Mouse (Mus musculus) small intestine, adult 2 months (tissue): Measurements from ENCODE around the gene Cdk14. TPM values are rescaled to one million over a fixed set of nuclear protein-coding genes. Genes with fewer than 3 reads are reported as not detected.

ENCODE experiments used
- H3K27ac ChIP-seq: fragments of 200-500 bp; 2 replicates; pipeline ENCODE4 v1.5.1; 2012; ENCODE audit warnings: low read depth, low read length, control low read depth, inconsistent platforms; ENCODE audit not compliant: insufficient read depth
- H3K27me3 ChIP-seq: fragments of 200-500 bp; 2 replicates; pipeline ENCODE4 v1.6.1; 2012; ENCODE audit warnings: mild to moderate bottlenecking, moderate library complexity, low read length, inconsistent platforms; ENCODE audit not compliant: control insufficient read depth, insufficient read depth
- H3K36me3 ChIP-seq: fragments of 200-500 bp; 2 replicates; pipeline ENCODE4 v1.6.1; 2012; ENCODE audit warnings: mild to moderate bottlenecking, low read length, control low read depth, inconsistent platforms; ENCODE audit not compliant: control insufficient read depth, insufficient read depth
- H3K4me1 ChIP-seq: fragments of 200-500 bp; 2 replicates; pipeline ENCODE4 v1.6.1; 2012; ENCODE audit warnings: low read length, inconsistent platforms, mixed read lengths; ENCODE audit not compliant: control insufficient read depth, insufficient read depth, insufficient read length
- H3K4me3 ChIP-seq: fragments of 200-500 bp; 2 replicates; pipeline ENCODE4 v1.5.1; 2012; ENCODE audit warnings: low read depth, mild to moderate bottlenecking, control low read depth, inconsistent platforms, low read length, moderate library complexity
- CTCF ChIP-seq: fragments of 200-500 bp; IDR thresholded peaks from 2 replicates; pipeline ENCODE4 v1.5.1; 2012; ENCODE audit warnings: low read depth, mild to moderate bottlenecking, control low read depth, inconsistent platforms, low read length, moderate library complexity, mixed read lengths; ENCODE audit not compliant: insufficient replicate concordance, insufficient read length; ENCODE audit errors: extremely low read depth
- POLR2A ChIP-seq: fragments of 200-500 bp; IDR thresholded peaks from 2 replicates; pipeline ENCODE4 v1.6.1; 2012; ENCODE audit warnings: low read depth, mild to moderate bottlenecking, control low read depth, inconsistent platforms, low read length, moderate library complexity
- WGBS: fragments of 180-500 bp; shearing (Covaris S2); methylation state at CpG from one replicate; pipeline ENCODE4 v1.1.7; 2018; 5-methylcytosine and 5-hydroxymethylcytosine counted together
- polyA plus RNA-seq: library from polyadenylated mRNA; depleted of rRNA; stranded (reverse); fragments of >200 nt; gene quantifications from 2 replicates; pipeline ENCODE4 v1.2.3, GENCODE M21; 2012

Gene Cdk14
- polyA plus RNA-seq, 1 experiment: 0.37 TPM

DNA sequence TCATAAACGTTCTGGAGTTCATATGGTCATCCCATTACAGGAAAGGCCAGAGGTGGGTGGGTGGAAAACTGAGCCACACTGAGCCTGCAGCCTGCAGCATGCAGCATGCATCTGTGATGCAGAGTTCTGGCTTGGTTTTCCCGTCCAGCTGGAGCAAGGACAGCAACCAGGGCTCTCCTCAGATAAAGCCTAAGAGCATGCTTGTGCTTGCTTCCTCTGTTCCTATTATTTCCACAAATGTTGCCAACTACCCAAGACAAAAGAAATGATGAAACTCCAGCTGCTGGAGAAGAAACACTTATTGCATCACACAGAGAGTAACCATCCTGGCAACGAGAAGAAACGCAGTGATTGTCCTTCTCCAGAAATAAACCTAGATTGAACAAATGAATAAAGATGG is 539.8 kb downstream of the Cdk14 start:
- H3K36me3 ChIP-seq: no peaks in the 10 kb centered on the region
- H3K27ac ChIP-seq: no peak overlapping the region
- H3K4me3 ChIP-seq: no peak overlapping the region
- H3K27me3 ChIP-seq: no peaks in the 10 kb centered on the region
- H3K4me1 ChIP-seq: no peaks in the 10 kb centered on the region
- TF ChIP-seq CTCF: no peak
- TF ChIP-seq POLR2A: no peak
- WGBS: 68% methylated on average over 4 of the region's 4 CpGs

DNA sequence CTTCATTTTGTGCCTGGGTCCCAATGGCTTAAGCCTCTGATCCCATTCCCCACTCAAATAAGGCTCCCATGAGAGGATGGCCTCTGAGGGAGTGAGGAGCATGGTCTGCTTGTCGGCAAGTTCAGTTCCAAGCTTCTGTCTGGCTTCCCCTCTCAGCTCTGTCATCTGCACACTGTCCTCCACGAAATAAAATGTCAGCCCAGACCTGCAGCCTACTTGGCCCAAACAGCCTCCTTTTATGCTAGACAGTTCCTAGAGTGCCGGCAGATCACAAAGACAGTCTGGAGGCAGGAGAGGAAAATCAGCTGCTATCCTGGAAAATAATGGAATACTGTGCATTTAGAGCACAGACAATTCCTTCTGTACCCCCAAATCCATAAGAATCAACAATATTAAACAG is 541.2 kb downstream of the Cdk14 start:
- no peak overlapping the region for H3K27ac ChIP-seq
- no peaks in the 10 kb centered on the region for H3K36me3 ChIP-seq
- no peaks in the 10 kb centered on the region for H3K27me3 ChIP-seq
- WGBS: 70% methylated on average over 3 of the region's 3 CpGs
- H3K4me3 ChIP-seq: no peak overlapping the region
- TF ChIP-seq POLR2A: no peak
- TF ChIP-seq CTCF: no peak
- H3K4me1 ChIP-seq: no peaks in the 10 kb centered on the region

GRCm38 (mm10) chr5:4877638-4878037 is 542.5 kb downstream of the Cdk14 start:
- H3K4me3 ChIP-seq: no peak overlapping the region
- TF ChIP-seq CTCF: no peak
- TF ChIP-seq POLR2A: no peak
- 79% methylated on average over 4 of the region's 4 CpGs for WGBS
- no peaks in the 10 kb centered on the region for H3K27me3 ChIP-seq
- H3K4me1 ChIP-seq: no peaks in the 10 kb centered on the region
- no peaks in the 10 kb centered on the region for H3K36me3 ChIP-seq
- no peak overlapping the region for H3K27ac ChIP-seq

GRCm38 (mm10) chr5:4877131-4877631 is 542.9 kb downstream of the Cdk14 start:
- Histone ChIP-seq H3K4me3 (no peak overlapping the region), H3K36me3 (no peaks in the 10 kb centered on the region), H3K27me3 (no peaks in the 10 kb centered on the region), H3K27ac (no peak overlapping the region), H3K4me1 (no peaks in the 10 kb centered on the region)
- WGBS: 66% methylated on average over 5 of the region's 5 CpGs
- TF ChIP-seq POLR2A (no peak), CTCF (no peak)

GRCm38 (mm10) chr5:4876653-4877091 is 543.4 kb downstream of the Cdk14 start:
- TF ChIP-seq POLR2A (no peak), CTCF (no peak)
- 79% methylated on average over 15 of the region's 15 CpGs for whole genome bisulfite sequencing
- no peak overlapping the region for H3K27ac ChIP-seq
- H3K4me3 ChIP-seq: no peak overlapping the region
- no peaks in the 10 kb centered on the region for H3K27me3 ChIP-seq
- no peaks in the 10 kb centered on the region for H3K36me3 ChIP-seq
- no peaks in the 10 kb centered on the region for H3K4me1 ChIP-seq

GRCm38 (mm10) chr5:4870041-4870726 is 549.9 kb downstream of the Cdk14 start:
- Histone ChIP-seq H3K4me3 (no peak overlapping the region), H3K36me3 (no peaks in the 10 kb centered on the region), H3K27ac (no peak overlapping the region), H3K27me3 (no peaks in the 10 kb centered on the region), H3K4me1 (no peaks in the 10 kb centered on the region)
- TF ChIP-seq CTCF (no peak), POLR2A (no peak)
- WGBS: 89% methylated on average over 4 of the region's 4 CpGs

DNA sequence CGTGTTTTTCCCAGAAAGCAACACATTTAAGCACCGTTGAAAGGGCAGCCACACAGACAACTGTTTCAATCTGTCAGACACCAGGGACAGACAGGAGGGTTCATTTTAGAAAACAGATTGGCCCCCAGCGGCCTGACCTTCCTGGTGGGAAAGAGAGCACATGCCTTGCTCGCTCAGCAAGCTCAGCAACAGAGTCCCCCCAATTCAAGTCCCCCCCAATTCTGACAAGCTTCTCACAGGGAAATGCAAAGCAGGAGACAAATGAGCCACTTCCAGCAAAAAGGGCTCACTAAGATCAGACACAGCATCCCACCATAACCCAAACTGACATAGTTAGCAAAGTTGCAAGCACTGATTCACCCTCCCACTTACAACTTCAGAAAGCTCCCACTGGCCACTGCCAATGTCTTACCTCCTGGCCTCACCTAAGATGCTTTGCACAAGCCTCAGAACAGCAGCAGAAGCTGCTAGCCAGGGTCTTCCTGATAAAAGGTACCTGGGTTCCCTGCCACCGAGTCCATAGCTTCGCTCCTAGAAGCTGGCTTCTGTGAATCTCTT is 551.5 kb downstream of the Cdk14 start:
- no peaks in the 10 kb centered on the region for H3K4me1 ChIP-seq
- no peaks in the 10 kb centered on the region for H3K27me3 ChIP-seq
- no peak overlapping the region for H3K4me3 ChIP-seq
- TF ChIP-seq CTCF (no peak), POLR2A (no peak)
- WGBS: 63% methylated on average over 6 of the region's 6 CpGs
- H3K27ac ChIP-seq: no peak overlapping the region
- H3K36me3 ChIP-seq: no peaks in the 10 kb centered on the region
